12 mouse cellular contexts compared by ENCODE assay signal in the genomic region with DNA sequence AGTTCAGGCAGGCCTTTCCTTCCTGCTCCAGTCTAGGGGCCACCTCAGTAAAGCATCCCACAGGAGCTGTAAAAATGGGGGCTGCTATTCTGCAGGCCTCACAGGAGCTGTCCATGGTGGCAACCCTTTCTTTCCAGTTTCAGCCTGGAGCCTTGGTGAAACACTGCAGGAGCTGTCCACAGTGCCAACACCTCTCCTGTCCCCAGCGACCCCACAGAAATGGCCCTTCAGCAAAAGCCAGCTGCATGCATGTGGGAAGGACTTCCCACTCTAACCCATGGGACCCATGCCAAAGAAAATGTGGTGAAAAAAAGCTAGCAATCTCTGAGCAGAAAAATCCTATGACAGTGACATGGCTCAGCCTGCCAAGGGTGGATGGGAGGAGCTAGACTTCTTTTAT. TPM values are rescaled to one million over a fixed set of nuclear protein-coding genes. Genes with fewer than 3 reads are reported as not detected.
DNase-seq lines count a peak whose midpoint lies in the region; ATAC-seq and TF ChIP-seq lines count a peak whose summit lies in the region.
"Had no signal": no experiment of that assay in that cellular context is flagged by ENCODE, and none has a peak within 500 bp of the region (broad histone marks: within the 10 kb centered on the region; RNA-seq: fewer than 3 reads in every experiment).

No protein-coding gene starts in this region.

- no peak overlapping the region for H3K27ac ChIP-seq in heart, embryonic 14.5 days (replicated peaks in 1 of 2; ENCODE audit: control insufficient read depth in 1 of 2, insufficient read depth in 1 of 2, low read depth in 2 of 2, low read length in 2 of 2)
- H3K27ac ChIP-seq in lung, embryonic 16.5 days (ENCODE audit: low read length): no peak overlapping the region
- peak overlapping the region; percentile 5; the same call in 1 of the 2 replicates for H3K27ac ChIP-seq in bone marrow macrophage, adult 2 months (ENCODE audit: insufficient read depth, low read depth, low read length)
- H3K27ac ChIP-seq in forebrain, embryonic 10.5 days: no peak overlapping the region
- no peak overlapping the region for H3K27ac ChIP-seq in forebrain, embryonic 12.5 days
- H3K27ac ChIP-seq: gastrocnemius, adult 2 months had no signal

- 0 out of 2 replicates have a peak, but pooled peaks cover 6% of the 10 kb centered on the region for H3K9me3 ChIP-seq in heart, embryonic 14.5 days (ENCODE audit: control insufficient read depth, low read length)
- no peaks in the 10 kb centered on the region for H3K9me3 ChIP-seq in lung, embryonic 16.5 days (ENCODE audit: control insufficient read depth, low read length)
- no peaks in the 10 kb centered on the region for H3K9me3 ChIP-seq in forebrain, embryonic 10.5 days
- no peaks in the 10 kb centered on the region for H3K9me3 ChIP-seq in forebrain, embryonic 12.5 days

- 8% methylated on average over 1 of the region's 1 CpGs for WGBS in heart, embryonic 14.5 days
- 5% methylated on average over 1 of the region's 1 CpGs for WGBS in lung, embryonic 16.5 days
- 9% methylated on average over 1 of the region's 1 CpGs for WGBS in forebrain, embryonic 10.5 days
- 18% methylated on average over 1 of the region's 1 CpGs for WGBS in forebrain, embryonic 12.5 days

- H3K9ac ChIP-seq in heart, embryonic 14.5 days (ENCODE audit: low read length): no peak overlapping the region
- no peak overlapping the region for H3K9ac ChIP-seq in lung, embryonic 16.5 days (ENCODE audit: low read length)
- H3K9ac ChIP-seq in forebrain, embryonic 12.5 days: no peak overlapping the region

- no peak for TF ChIP-seq CTCF in bone marrow macrophage, adult 2 months (IDR thresholded peaks at IDR 0.05; ENCODE audit: low read depth, low read length)

- no peak for DNase-seq in heart, postnatal 25 days (ENCODE audit: low spot score)
- DNase-seq in lung, postnatal 36 days: no peak
- DNase-seq in forebrain, embryonic 10.5 days (ENCODE audit: extremely low spot score, low spot score): no peak
- DNase-seq: gastrocnemius, adult 2 months; layer of hippocampus, postnatal 36 days; right cerebral cortex, postnatal 4 days; thymus, adult 2 months had no signal

- H3K4me3 ChIP-seq in heart, embryonic 14.5 days (ENCODE audit: control insufficient read depth in 1 of 2, insufficient read depth in 1 of 2, low read depth in 1 of 2, low read length in 2 of 2): no peak overlapping the region
- no peak overlapping the region for H3K4me3 ChIP-seq in lung, embryonic 16.5 days (ENCODE audit: low read length)
- H3K4me3 ChIP-seq in bone marrow macrophage, adult 2 months (ENCODE audit: insufficient read depth, low read length): no peak overlapping the region
- no peak overlapping the region for H3K4me3 ChIP-seq in myocyte
- no peak overlapping the region for H3K4me3 ChIP-seq in forebrain, embryonic 10.5 days
- H3K4me3 ChIP-seq in forebrain, embryonic 12.5 days (replicated peaks): no peak overlapping the region
- H3K4me3 ChIP-seq: gastrocnemius, adult 2 months had no signal

- H3K4me2 ChIP-seq in heart, embryonic 14.5 days (ENCODE audit: low read length): no peak overlapping the region
- H3K4me2 ChIP-seq in lung, embryonic 16.5 days (ENCODE audit: low read depth, low read length): no peak overlapping the region
- no peak overlapping the region for H3K4me2 ChIP-seq in myocyte (ENCODE audit: low read depth)
- H3K4me2 ChIP-seq in forebrain, embryonic 12.5 days: no peak overlapping the region

- H3K36me3 ChIP-seq in heart, embryonic 14.5 days (ENCODE audit: control insufficient read depth, insufficient read depth, low read length): no peaks in the 10 kb centered on the region
- H3K36me3 ChIP-seq in lung, embryonic 16.5 days (ENCODE audit: control insufficient read depth, insufficient read depth, low read length): no peaks in the 10 kb centered on the region
- no peaks in the 10 kb centered on the region for H3K36me3 ChIP-seq in myocyte (ENCODE audit: control insufficient read depth, insufficient read depth)
- H3K36me3 ChIP-seq in forebrain, embryonic 10.5 days (replicated peaks): no peaks in the 10 kb centered on the region
- H3K36me3 ChIP-seq in forebrain, embryonic 12.5 days (replicated peaks): no peaks in the 10 kb centered on the region

- TF ChIP-seq POLR2A in bone marrow macrophage, adult 2 months (IDR thresholded peaks at IDR 0.05; ENCODE audit: borderline replicate concordance, low read depth, low read length): no peak
- TF ChIP-seq POLR2A in myocyte (IDR thresholded peaks at IDR 0.05; ENCODE audit: insufficient read length, low read depth): no peak

- H3K79me2 ChIP-seq in myocyte (ENCODE audit: control insufficient read depth, insufficient read depth): no peaks in the 10 kb centered on the region

- H3K4me1 ChIP-seq in heart, embryonic 14.5 days (ENCODE audit: control insufficient read depth in 2 of 2, insufficient read depth in 2 of 2, low read length in 2 of 2): no peaks in the 10 kb centered on the region
- no peaks in the 10 kb centered on the region; the same call in 1 of the 2 replicates for H3K4me1 ChIP-seq in lung, embryonic 16.5 days (replicated peaks; ENCODE audit: control insufficient read depth, insufficient read depth, low read length)
- H3K4me1 ChIP-seq in bone marrow macrophage, adult 2 months (ENCODE audit: control insufficient read depth, insufficient read depth, low read length): peaks cover 28% of the 10 kb centered on the region
- peaks cover 5% of the 10 kb centered on the region for H3K4me1 ChIP-seq in forebrain, embryonic 10.5 days
- no peaks in the 10 kb centered on the region for H3K4me1 ChIP-seq in forebrain, embryonic 12.5 days

- 0 out of 2 replicates have a peak, but pooled peaks have one; percentile 28 for ATAC-seq in heart, embryonic 14.5 days (ENCODE audit: insufficient number of reproducible peaks, insufficient read depth, low FRiP score, low read depth)
- peak; percentile 74; the same call in 1 of the 2 replicates for ATAC-seq in lung, embryonic 16.5 days (ENCODE audit: low read depth)
- no peak for ATAC-seq in forebrain, embryonic 12.5 days (ENCODE audit: low FRiP score)

- H3ac ChIP-seq in myocyte (ENCODE audit: control insufficient read depth, insufficient read length): no peak overlapping the region

- peaks cover 19% of the 10 kb centered on the region for H3K27me3 ChIP-seq in heart, embryonic 14.5 days (ENCODE audit: control insufficient read depth, insufficient read depth, low read length)
- H3K27me3 ChIP-seq in lung, embryonic 16.5 days (ENCODE audit: control insufficient read depth, insufficient read depth, low read depth, low read length): peaks cover 9% of the 10 kb centered on the region
- peaks cover 11% of the 10 kb centered on the region for H3K27me3 ChIP-seq in myocyte (ENCODE audit: control insufficient read depth, insufficient read depth, insufficient read length)
- H3K27me3 ChIP-seq in forebrain, embryonic 10.5 days (ENCODE audit: poor library complexity, severe bottlenecking): peaks cover 19% of the 10 kb centered on the region
- peaks cover 32% of the 10 kb centered on the region for H3K27me3 ChIP-seq in forebrain, embryonic 12.5 days

- intact Hi-C loops in heart, postnatal 25 days (cut with DNase I): no loop called here

RNA-seq across cellular contexts. Expression of a gene that starts 16.9 kb away (rescaled TPM):
- polyA plus RNA-seq in heart, embryonic 14.5 days (2014; fragmentation: Nextera tagmentation; extraction: Ambion mirVana): 1,085 and 1,186 TPM in 2 replicates
- total RNA-seq in heart, postnatal 25 days (2021): 100 to 1,000 TPM; 408 to 435 TPM
- 1,739 and 1,825 TPM in 2 replicates for polyA plus RNA-seq in lung, embryonic 16.5 days (2015; fragmentation: Nextera tagmentation; extraction: Ambion mirVana)
- 1,144 and 1,230 TPM in 2 replicates for polyA plus RNA-seq in bone marrow macrophage, adult 2 months (2012; ENCODE audit: insufficient read depth, insufficient read length, missing spikeins)
- polyA plus RNA-seq in myocyte (2012; fragmentation: generic; extraction: Trizol): 287 TPM
- 1,596 and 1,663 TPM in 2 replicates for polyA plus RNA-seq in forebrain, embryonic 10.5 days (2016; fragmentation: Nextera tagmentation; extraction: Ambion mirVana)
- 934 and 1,034 TPM in 2 replicates for polyA plus RNA-seq in forebrain, embryonic 12.5 days (2016; fragmentation: Nextera tagmentation; extraction: Ambion mirVana)

RNA-seq across cellular contexts. Expression of a gene that starts 17.1 kb away (rescaled TPM):
- polyA plus RNA-seq in heart, embryonic 14.5 days (2014; fragmentation: Nextera tagmentation; extraction: Ambion mirVana): 27.6 and 30.6 TPM in 2 replicates
- 10 to 100 TPM; 39.2 to 39.4 TPM for total RNA-seq in heart, postnatal 25 days (2021)
- polyA plus RNA-seq in lung, embryonic 16.5 days (2015; fragmentation: Nextera tagmentation; extraction: Ambion mirVana): 49.4 and 50.5 TPM in 2 replicates
- polyA plus RNA-seq in bone marrow macrophage, adult 2 months (2012; ENCODE audit: insufficient read depth, insufficient read length, missing spikeins): 41.3 and 49.7 TPM in 2 replicates
- polyA plus RNA-seq in myocyte (2012; fragmentation: generic; extraction: Trizol): 29.9 TPM
- 49.4 and 51.3 TPM in 2 replicates for polyA plus RNA-seq in forebrain, embryonic 10.5 days (2016; fragmentation: Nextera tagmentation; extraction: Ambion mirVana)
- 58.4 and 63.5 TPM in 2 replicates for polyA plus RNA-seq in forebrain, embryonic 12.5 days (2016; fragmentation: Nextera tagmentation; extraction: Ambion mirVana)

RNA-seq across cellular contexts. Expression of a gene that starts 21.4 kb away (rescaled TPM):
- 3.8 and 4.6 TPM in 2 replicates for polyA plus RNA-seq in heart, embryonic 14.5 days (2014; fragmentation: Nextera tagmentation; extraction: Ambion mirVana)
- 1 to 10 TPM; 1.7 to 1.9 TPM for total RNA-seq in heart, postnatal 25 days (2021)
- polyA plus RNA-seq in lung, embryonic 16.5 days (2015; fragmentation: Nextera tagmentation; extraction: Ambion mirVana): 5.5 and 5.6 TPM in 2 replicates
- polyA plus RNA-seq in bone marrow macrophage, adult 2 months (2012; ENCODE audit: insufficient read depth, insufficient read length, missing spikeins): 8.3 and 8.7 TPM in 2 replicates
- 1.2 TPM for polyA plus RNA-seq in myocyte (2012; fragmentation: generic; extraction: Trizol)
- 3.3 and 3.7 TPM in 2 replicates for polyA plus RNA-seq in forebrain, embryonic 10.5 days (2016; fragmentation: Nextera tagmentation; extraction: Ambion mirVana)
- polyA plus RNA-seq in forebrain, embryonic 12.5 days (2016; fragmentation: Nextera tagmentation; extraction: Ambion mirVana): 5.0 and 7.1 TPM in 2 replicates

RNA-seq across cellular contexts. Expression of a gene that starts 27.5 kb away (rescaled TPM):
- polyA plus RNA-seq in heart, embryonic 14.5 days (2014; fragmentation: Nextera tagmentation; extraction: Ambion mirVana): 32.3 and 37.8 TPM in 2 replicates
- total RNA-seq in heart, postnatal 25 days (2021): 10 to 100 TPM; 59.9 to 88.2 TPM
- polyA plus RNA-seq in lung, embryonic 16.5 days (2015; fragmentation: Nextera tagmentation; extraction: Ambion mirVana): 55.5 and 83.8 TPM in 2 replicates
- polyA plus RNA-seq in bone marrow macrophage, adult 2 months (2012; ENCODE audit: insufficient read depth, insufficient read length, missing spikeins): 2,635 and 2,812 TPM in 2 replicates
- 89.2 TPM for polyA plus RNA-seq in myocyte (2012; fragmentation: generic; extraction: Trizol)
- polyA plus RNA-seq in forebrain, embryonic 10.5 days (2016; fragmentation: Nextera tagmentation; extraction: Ambion mirVana): 51.2 and 51.8 TPM in 2 replicates
- 23.3 and 28.2 TPM in 2 replicates for polyA plus RNA-seq in forebrain, embryonic 12.5 days (2016; fragmentation: Nextera tagmentation; extraction: Ambion mirVana)

RNA-seq across cellular contexts. Expression of a gene that starts 32.2 kb away (rescaled TPM):
- polyA plus RNA-seq in heart, embryonic 14.5 days (2014; fragmentation: Nextera tagmentation; extraction: Ambion mirVana): 14.7 and 15.5 TPM in 2 replicates
- 10 to 100 TPM in 1 of 2 experiments, 1 to 10 TPM in 1; 9.3 to 10.2 TPM for total RNA-seq in heart, postnatal 25 days (2021)
- 20.2 and 20.6 TPM in 2 replicates for polyA plus RNA-seq in lung, embryonic 16.5 days (2015; fragmentation: Nextera tagmentation; extraction: Ambion mirVana)
- polyA plus RNA-seq in bone marrow macrophage, adult 2 months (2012; ENCODE audit: insufficient read depth, insufficient read length, missing spikeins): 10.1 and 10.2 TPM in 2 replicates
- polyA plus RNA-seq in myocyte (2012; fragmentation: generic; extraction: Trizol): 25.9 TPM
- polyA plus RNA-seq in forebrain, embryonic 10.5 days (2016; fragmentation: Nextera tagmentation; extraction: Ambion mirVana): 56.1 and 59.6 TPM in 2 replicates
- 40.1 and 41.9 TPM in 2 replicates for polyA plus RNA-seq in forebrain, embryonic 12.5 days (2016; fragmentation: Nextera tagmentation; extraction: Ambion mirVana)
